Mouse (Mus musculus): ENCODE results near the gene Psma1. TPM values are rescaled to one million over a fixed set of nuclear protein-coding genes. Genes with fewer than 3 reads are reported as not detected.

The Psma1 gene
- total RNA-seq, 1 experiment from 2014 or later, result 137 TPM

DNA sequence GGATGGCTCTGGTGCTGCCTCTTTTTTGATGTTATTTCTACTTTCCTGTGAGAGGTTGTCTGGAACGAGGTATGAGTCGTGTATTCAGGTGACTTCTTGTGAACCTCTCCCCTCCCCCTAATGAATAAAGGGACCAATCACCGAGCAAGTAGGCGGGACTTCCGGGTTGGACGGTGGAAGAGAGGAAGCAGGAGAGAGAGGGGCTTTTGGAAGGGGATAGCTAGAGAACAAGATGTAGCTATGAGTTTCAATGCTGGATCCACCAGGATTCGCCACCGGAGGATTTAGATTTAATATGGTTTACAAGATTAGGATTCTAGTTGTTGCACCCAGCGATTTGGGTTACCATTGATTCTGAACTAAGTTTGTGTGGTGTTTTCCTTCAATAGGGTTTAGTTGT lies 7.1 kb upstream of the Psma1 start:
- no peak for ATAC-seq (ENCODE audit: extremely low read depth, insufficient number of reproducible peaks, low FRiP score, poor library complexity, severe bottlenecking)

DNA sequence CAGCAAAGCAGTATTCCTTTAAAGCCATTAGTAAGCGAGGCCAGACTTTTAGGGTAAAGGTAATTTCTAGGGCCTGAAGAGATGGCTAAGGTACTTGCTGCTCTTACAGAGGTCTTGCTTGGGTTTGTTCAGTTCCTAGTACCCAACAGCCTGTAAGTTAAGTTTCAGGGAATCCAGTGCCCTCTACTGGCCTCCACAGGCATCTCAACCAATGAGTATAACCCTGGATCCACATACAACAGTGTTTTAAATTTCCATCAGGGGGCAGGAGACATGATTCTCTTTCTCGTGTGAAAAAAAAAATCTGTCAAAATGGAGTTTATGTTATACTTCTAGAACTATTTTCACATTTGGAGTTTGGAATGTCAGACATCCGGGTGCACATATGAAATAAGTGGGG lies 5.8 kb upstream of the Psma1 start:
- peak; percentile 99 for ATAC-seq (ENCODE audit: extremely low read depth, insufficient number of reproducible peaks, low FRiP score, poor library complexity, severe bottlenecking)

DNA sequence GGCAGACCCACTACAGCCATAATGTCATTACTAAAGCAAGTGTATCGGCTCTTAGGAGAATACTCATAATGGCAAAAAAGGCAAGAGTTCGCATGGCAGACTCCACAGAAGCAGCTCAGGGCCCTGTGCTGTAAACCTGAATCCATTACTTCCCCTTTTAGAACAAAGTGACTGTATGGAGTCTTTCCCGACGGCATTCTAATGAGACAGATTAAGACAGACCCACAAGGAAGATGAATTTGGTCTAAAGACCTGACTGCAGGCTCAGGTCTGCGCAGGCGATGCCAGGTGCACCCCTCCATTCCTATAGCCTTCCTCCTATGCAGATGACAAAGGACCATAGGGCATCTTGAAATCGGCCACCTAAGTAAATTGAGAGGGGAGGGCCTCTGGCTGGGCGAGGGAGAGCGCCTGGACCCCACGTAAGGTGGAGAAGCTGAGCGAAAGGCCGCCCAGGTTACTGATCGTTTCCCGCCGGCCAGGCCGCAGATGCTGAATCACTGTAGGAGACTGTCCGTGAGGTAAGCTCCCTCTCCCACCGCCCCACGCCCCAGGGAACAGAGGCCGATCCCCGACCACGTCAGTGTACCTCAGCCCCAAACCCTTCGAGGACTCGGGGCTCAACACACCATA lies 430 bp downstream of the Psma1 start:
- peak; percentile 33 for ATAC-seq (ENCODE audit: extremely low read depth, insufficient number of reproducible peaks, low FRiP score, poor library complexity, severe bottlenecking)

DNA sequence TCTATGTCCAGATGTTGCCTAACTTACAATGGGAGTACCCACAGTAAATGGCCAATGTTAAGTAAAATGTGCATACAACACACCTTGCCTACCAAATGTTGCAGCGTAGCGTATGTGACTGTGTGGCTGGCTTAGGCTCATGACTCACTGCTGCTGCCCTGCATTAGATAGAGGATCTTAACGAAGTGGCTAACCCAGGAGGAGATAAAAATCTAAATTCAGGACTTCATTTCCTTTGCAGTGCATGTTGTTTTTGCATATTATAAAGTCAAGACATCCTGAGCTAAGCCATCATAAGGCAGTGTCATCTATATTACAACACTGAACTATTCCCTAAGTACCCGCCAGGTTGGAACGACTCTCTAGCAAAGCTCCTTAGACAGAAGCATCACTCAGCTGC lies 7.5 kb downstream of the Psma1 start:
- ATAC-seq (ENCODE audit: extremely low read depth, insufficient number of reproducible peaks, low FRiP score, poor library complexity, severe bottlenecking), result no peak

DNA sequence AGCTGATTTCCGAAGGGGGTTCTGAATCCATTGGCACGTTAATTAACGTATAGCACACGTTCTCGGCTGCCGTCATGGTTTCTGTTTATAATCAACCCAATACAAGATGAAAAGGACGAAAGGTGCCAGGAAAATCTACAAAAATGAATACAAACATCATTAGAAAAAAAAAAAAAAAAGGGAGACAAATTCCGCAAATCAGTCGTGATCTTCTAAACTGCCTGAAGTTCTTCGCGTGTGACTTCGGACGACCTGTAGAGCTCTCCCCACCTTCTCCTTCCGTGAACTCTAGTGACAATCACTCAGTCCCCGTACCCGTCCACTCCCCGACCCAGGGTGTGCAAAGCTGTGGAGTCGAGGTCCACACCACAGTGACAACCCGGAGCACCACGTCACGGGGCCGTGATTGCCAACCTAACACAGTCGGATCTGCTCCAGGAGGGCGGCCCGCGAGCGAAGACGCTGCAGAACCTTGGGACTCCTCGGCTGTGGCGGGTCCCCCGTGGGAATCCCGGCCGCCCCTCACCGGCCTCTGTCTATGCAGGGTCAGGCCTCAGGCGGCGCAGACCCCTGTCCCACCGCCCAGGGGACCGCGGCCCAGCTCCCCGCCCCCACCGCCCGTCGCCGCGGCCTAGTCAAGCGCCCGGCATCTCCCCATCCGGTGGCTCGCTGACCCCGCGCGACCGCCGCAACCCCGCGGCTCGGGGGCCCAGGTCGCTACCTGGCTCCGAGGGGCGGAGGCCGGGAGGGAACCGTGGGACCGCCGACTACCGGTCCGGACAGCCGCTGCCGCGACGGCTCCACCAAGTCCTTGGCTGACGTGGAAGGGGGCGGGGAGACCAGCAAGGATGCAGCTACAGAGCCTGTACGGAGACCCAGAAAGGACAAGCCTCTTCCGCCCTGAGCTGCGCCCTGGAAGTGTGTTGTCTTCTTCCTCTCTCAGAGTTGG lies 21.8 kb downstream of the Psma1 start, which contains the start of gene Copb1:
Copb1 (minus strand) TSS at position 827 of the 949 bp plus-strand sequence.
- peak; percentile 99 for ATAC-seq (ENCODE audit: extremely low read depth, insufficient number of reproducible peaks, low FRiP score, poor library complexity, severe bottlenecking)

DNA sequence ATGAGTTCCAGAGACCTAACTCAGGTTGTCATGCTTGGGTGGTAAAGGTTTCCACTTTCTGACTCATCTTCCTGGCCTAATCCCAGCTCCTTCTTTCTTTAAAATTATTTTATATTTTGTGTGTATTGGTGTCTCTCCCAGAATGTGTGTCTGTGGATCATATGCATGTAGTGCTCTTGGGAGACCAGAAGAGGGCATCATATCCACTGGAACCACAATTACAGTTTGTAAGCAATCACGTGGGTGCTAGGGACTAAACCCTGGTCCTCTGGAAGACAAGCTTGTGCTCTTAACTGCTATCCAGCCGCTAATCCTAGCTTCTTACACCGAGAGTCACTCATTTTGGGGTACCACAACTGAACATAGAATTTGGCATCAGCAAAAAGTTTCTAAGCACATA lies 24.2 kb downstream of the Psma1 start:
- no peak for ATAC-seq (ENCODE audit: extremely low read depth, insufficient number of reproducible peaks, low FRiP score, poor library complexity, severe bottlenecking)

DNA sequence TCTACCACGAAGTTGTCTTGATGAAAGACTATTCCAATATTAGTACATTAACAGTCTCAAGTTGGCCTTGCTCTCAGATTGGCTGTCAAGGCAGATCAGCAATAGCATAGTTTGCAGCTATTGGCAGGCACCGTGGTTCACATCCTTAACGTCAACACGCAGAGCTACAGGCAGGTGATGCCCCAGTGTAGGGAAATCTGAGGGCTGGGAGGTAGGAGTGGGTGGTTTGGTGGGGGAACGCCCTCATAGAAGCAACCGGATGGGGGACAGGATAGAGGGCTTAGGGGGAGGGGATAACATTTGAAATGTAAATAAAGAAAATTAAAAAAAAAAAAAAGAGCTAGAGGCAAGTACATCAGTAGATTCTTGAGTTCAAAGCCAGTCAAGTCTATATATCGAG lies 41.9 kb downstream of the Psma1 start:
- no peak for ATAC-seq (ENCODE audit: extremely low read depth, insufficient number of reproducible peaks, low FRiP score, poor library complexity, severe bottlenecking)

DNA sequence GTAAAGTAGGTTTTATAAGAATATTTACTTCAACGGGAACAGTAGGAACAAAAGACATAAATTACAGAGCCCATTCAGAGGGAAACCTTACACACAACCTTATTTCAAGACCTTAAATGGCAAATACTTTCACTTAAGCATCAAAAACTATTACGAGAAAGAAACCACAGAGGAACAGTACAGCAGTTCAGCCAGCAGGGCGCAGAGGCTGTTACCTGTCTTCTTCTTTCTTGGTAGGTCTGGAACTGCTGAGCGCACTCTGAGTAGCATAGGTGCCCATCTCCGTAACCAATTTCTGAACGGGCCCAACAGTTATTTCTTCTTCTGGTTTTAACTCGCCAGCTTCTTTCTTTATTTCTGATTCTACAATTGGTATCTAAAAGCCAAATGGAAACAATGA lies 42.9 kb downstream of the Psma1 start:
- no peak for ATAC-seq (ENCODE audit: extremely low read depth, insufficient number of reproducible peaks, low FRiP score, poor library complexity, severe bottlenecking)

DNA sequence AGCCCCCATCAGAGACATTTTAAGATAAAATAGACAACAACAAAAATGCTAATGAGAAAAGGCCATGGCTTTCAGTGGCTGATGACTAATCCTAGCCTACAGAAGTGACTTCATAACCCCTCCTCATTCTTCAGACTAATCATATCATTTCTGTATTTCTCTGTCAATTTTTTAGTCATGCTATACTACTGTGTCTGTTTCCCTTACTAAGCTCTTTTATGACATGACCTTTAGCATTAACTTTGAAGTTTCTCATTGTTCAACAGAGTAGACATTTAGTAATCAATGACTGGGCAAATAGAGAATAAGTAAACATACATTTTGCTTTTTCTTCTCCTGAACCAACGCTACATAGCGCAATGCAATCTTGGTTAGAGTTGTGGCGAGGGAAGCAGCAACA lies 44.1 kb downstream of the Psma1 start:
- ATAC-seq (ENCODE audit: extremely low read depth, insufficient number of reproducible peaks, low FRiP score, poor library complexity, severe bottlenecking), result no peak

DNA sequence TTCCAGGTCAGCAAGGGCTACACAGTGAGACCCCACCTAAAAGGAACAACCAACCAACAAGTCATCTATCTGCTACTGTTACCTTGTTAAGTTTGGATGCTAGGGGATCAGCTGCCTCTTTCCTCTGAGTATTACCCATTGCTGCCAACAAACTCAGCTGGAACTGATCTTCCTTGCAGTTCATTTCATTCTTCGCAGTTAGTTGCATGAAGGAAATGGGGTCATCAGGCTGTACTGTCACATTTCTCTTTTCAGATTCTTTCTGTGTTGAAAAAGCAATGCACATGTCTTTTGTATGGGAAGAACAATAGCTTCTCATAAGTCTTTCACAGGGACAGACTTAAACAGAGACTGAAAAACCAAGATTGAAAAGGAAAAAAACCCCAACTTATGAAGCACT lies 49.4 kb downstream of the Psma1 start:
- no peak for ATAC-seq (ENCODE audit: extremely low read depth, insufficient number of reproducible peaks, low FRiP score, poor library complexity, severe bottlenecking)

DNA sequence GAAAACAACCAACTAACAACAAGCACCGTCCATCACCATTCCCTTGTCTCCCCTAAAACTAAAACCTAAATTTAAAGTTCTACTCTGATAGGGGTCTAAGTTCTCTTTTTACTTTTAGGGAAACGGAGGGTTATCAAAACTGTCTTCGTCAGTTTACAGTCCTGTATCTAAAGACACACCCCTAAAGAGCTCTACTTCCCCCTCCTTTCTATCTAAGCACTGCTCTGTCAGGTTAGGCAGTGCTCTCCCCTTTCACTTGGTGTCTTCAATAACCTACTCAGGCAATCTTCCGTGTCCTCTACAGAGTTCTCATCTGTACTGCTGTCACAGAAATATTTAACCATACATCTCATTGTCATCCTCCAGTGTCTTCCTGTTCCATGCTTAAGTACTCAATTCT lies 55.5 kb downstream of the Psma1 start:
- ATAC-seq (ENCODE audit: extremely low read depth, insufficient number of reproducible peaks, low FRiP score, poor library complexity, severe bottlenecking), result no peak

DNA sequence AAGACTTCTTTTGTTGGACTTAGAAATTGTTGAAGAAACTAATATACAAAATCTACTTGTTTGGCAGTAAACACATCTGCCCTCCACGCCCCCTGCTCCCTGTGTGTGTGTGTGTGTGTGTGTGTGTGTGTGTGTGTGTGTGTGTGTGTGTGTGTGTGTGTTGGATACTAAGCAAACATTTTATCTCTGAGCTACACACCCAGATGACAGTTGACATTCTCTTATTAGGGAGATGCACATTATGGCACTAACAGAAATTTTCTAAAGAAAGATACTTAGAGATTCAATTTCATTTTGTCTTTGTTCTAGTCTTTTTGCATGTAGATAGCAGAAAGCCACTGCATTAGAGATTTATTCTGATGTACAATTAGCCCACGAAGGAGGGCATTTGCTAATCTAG lies 59.0 kb downstream of the Psma1 start:
- no peak for ATAC-seq (ENCODE audit: extremely low read depth, insufficient number of reproducible peaks, low FRiP score, poor library complexity, severe bottlenecking)

Other genes with a start within 250 kb of the Psma1 start
- 49.2 and 59.9 TPM in 2 replicates for gene Rras2, start 158.3 kb downstream of the Psma1 start, total RNA-seq (2017)
- gene Copb1, start 21.4 kb downstream of the Psma1 start, total RNA-seq (2017), result 66.5 and 83.9 TPM in 2 replicates
- 46.0 and 50.6 TPM in 2 replicates for gene Pde3b, start 139.2 kb upstream of the Psma1 start, total RNA-seq (2017)